Mouse (Mus musculus) testis, adult 2 months (tissue): Measurements from ENCODE around the gene Tmem255a.

Experiments used
- CTCF ChIP-seq: fragments of 200-500 bp; IDR thresholded peaks from 2 replicates; pipeline ENCODE4 v1.5.1; 2012; ENCODE audit warnings: low read depth, mild to moderate bottlenecking, inconsistent platforms, low read length, moderate library complexity; ENCODE audit not compliant: control insufficient read depth, insufficient read depth, insufficient replicate concordance
- POLR2A ChIP-seq: fragments of 200-500 bp; IDR thresholded peaks from 2 replicates; pipeline ENCODE4 v1.6.1; 2012; ENCODE audit warnings: low read depth, mild to moderate bottlenecking, inconsistent platforms, low read length, moderate library complexity; ENCODE audit not compliant: control insufficient read depth

GRCm38 (mm10) chrX:38250352-38250950, 1.8 kb downstream of the Tmem255a start:
- TF ChIP-seq CTCF: no peak
- no peak for TF ChIP-seq POLR2A
